Mouse (Mus musculus) CD4-positive, CD25-positive, alpha-beta regulatory T cell, adult 2 months (primary cell): ENCODE measurements around the gene Slc51b.

Experiments
- DNase-seq: peaks from one replicate; pipeline ENCODE4 v3.0.0-alpha.2; 2012; ENCODE audit warnings: low read depth, low spot score

Gene Slc51b

GRCm38 (mm10) chr9:65422760-65423501 lies at the start of gene Slc51b:
Gene Slc51b, minus strand, starts transcription at chr9:65422955.
- no peak for DNase-seq

GRCm38 (mm10) chr9:65467686-65468085 lies 44.9 kb upstream of the Slc51b start:
- no peak for DNase-seq

- no peak for DNase-seq
Observed at GRCm38 (mm10) chr9:65465241-65465640, 42.5 kb upstream of the Slc51b start.

- no peak for DNase-seq
Observed at GRCm38 (mm10) chr9:65464161-65464560, 41.4 kb upstream of the Slc51b start.

GRCm38 (mm10) chr9:65462544-65462943 lies 39.8 kb upstream of the Slc51b start:
- DNase-seq: no peak

GRCm38 (mm10) chr9:65460732-65461442 lies 38.1 kb upstream of the Slc51b start, which contains the start of gene Spg21:
Gene Spg21, plus strand, starts transcription at chr9:65460947.
- peak; percentile 95 for DNase-seq

- DNase-seq: no peak
Observed at GRCm38 (mm10) chr9:65460198-65460597, 37.4 kb upstream of the Slc51b start.

GRCm38 (mm10) chr9:65458975-65459374 lies 36.2 kb upstream of the Slc51b start:
- DNase-seq: no peak

GRCm38 (mm10) chr9:65447951-65448350 lies 25.2 kb upstream of the Slc51b start:
- DNase-seq: no peak

GRCm38 (mm10) chr9:65444692-65445091 lies 21.9 kb upstream of the Slc51b start:
- DNase-seq: no peak

- DNase-seq: peak; percentile 99
Observed at GRCm38 (mm10) chr9:65435671-65436301, 13.0 kb upstream of the Slc51b start, which contains the start of gene Mtfmt. Gene Mtfmt, plus strand, starts transcription at chr9:65435782.

- no peak for DNase-seq
Observed at GRCm38 (mm10) chr9:65435211-65435610, 12.5 kb upstream of the Slc51b start.

GRCm38 (mm10) chr9:65434140-65434539 lies 11.4 kb upstream of the Slc51b start:
- DNase-seq: peak; percentile 69

- peak; percentile 84 for DNase-seq
Observed at GRCm38 (mm10) chr9:65432236-65432635, 9.5 kb upstream of the Slc51b start.

- DNase-seq: no peak
Observed at GRCm38 (mm10) chr9:65430921-65431320, 8.2 kb upstream of the Slc51b start.

GRCm38 (mm10) chr9:65430401-65430800 lies 7.6 kb upstream of the Slc51b start:
- no peak for DNase-seq

GRCm38 (mm10) chr9:65428003-65428402 lies 5.2 kb upstream of the Slc51b start:
- no peak for DNase-seq

GRCm38 (mm10) chr9:65427511-65427910 lies 4.8 kb upstream of the Slc51b start:
- DNase-seq: no peak

GRCm38 (mm10) chr9:65424393-65424792 lies 1.6 kb upstream of the Slc51b start:
- no peak for DNase-seq

- no peak for DNase-seq
Observed at GRCm38 (mm10) chr9:65419633-65420032, 3.1 kb downstream of the Slc51b start.

GRCm38 (mm10) chr9:65417738-65418137 lies 5.0 kb downstream of the Slc51b start:
- DNase-seq: no peak

GRCm38 (mm10) chr9:65411326-65411725 lies 11.4 kb downstream of the Slc51b start:
- no peak for DNase-seq
